14 mouse cellular contexts compared by ENCODE assay signal in genomic region chr4:125826416-125826815, GRCm38 (mm10).
DNase-seq lines count a peak whose midpoint lies in the region; ATAC-seq and TF ChIP-seq lines count a peak whose summit lies in the region.
"Had no signal": no experiment of that assay in that cellular context is flagged by ENCODE, and none has a peak within 500 bp of the region (broad histone marks: within the 10 kb centered on the region; RNA-seq: fewer than 3 reads in every experiment).

No protein-coding gene starts in this region.

- no peak overlapping the region for H3K4me3 ChIP-seq in layer of hippocampus, adult 2 months
- H3K4me3 ChIP-seq in midbrain, postnatal 0 days (ENCODE audit: low read depth, low read length), result no peak overlapping the region
- H3K4me3 ChIP-seq in midbrain, embryonic 11.5 days (ENCODE audit: low read depth, low read length), result no peak overlapping the region
- H3K4me3 ChIP-seq: liver, embryonic 13.5 days had no signal

- no peak overlapping the region for H3K4me2 ChIP-seq in midbrain, postnatal 0 days (ENCODE audit: low read depth, low read length, poor library complexity, severe bottlenecking)
- no peak overlapping the region for H3K4me2 ChIP-seq in midbrain, embryonic 11.5 days
- H3K4me2 ChIP-seq: liver, embryonic 13.5 days had no signal

- H3K9ac ChIP-seq in midbrain, postnatal 0 days (replicated peaks; ENCODE audit: low read length, poor library complexity, severe bottlenecking), result no peak overlapping the region
- no peak overlapping the region for H3K9ac ChIP-seq in midbrain, embryonic 11.5 days (ENCODE audit: low read length)
- H3K9ac ChIP-seq: liver, embryonic 13.5 days had no signal

- H3K4me1 ChIP-seq in midbrain, postnatal 0 days (ENCODE audit: insufficient read depth, low read length), result no peaks in the 10 kb centered on the region
- no peaks in the 10 kb centered on the region for H3K4me1 ChIP-seq in midbrain, embryonic 11.5 days (ENCODE audit: control insufficient read depth, insufficient read depth, low read length)
- H3K4me1 ChIP-seq: liver, embryonic 13.5 days had no signal

- no peak overlapping the region for H3K27ac ChIP-seq in layer of hippocampus, adult 2 months
- H3K27ac ChIP-seq in midbrain, postnatal 0 days (ENCODE audit: low read depth, low read length), result no peak overlapping the region
- no peak overlapping the region for H3K27ac ChIP-seq in midbrain, embryonic 11.5 days (ENCODE audit: low read depth, low read length)
- H3K27ac ChIP-seq: liver, embryonic 13.5 days had no signal

- no peaks in the 10 kb centered on the region for H3K36me3 ChIP-seq in midbrain, postnatal 0 days (ENCODE audit: insufficient read depth, low read length)
- H3K36me3 ChIP-seq in midbrain, embryonic 11.5 days (ENCODE audit: control insufficient read depth, insufficient read depth, low read length), result no peaks in the 10 kb centered on the region
- H3K36me3 ChIP-seq: liver, embryonic 13.5 days had no signal

- H3K9me3 ChIP-seq in midbrain, postnatal 0 days (ENCODE audit: low read length), result no peaks in the 10 kb centered on the region
- H3K9me3 ChIP-seq in midbrain, embryonic 11.5 days (ENCODE audit: control insufficient read depth, low read length), result no peaks in the 10 kb centered on the region
- H3K9me3 ChIP-seq: liver, embryonic 13.5 days had no signal

- no peaks in the 10 kb centered on the region for H3K27me3 ChIP-seq in midbrain, postnatal 0 days (ENCODE audit: insufficient read depth, low read length)
- no peaks in the 10 kb centered on the region for H3K27me3 ChIP-seq in midbrain, embryonic 11.5 days (ENCODE audit: control insufficient read depth, insufficient read depth, low read length)
- H3K27me3 ChIP-seq: liver, embryonic 13.5 days had no signal

- DNase-seq in cerebellum, postnatal 10 days, result peak; percentile 50 to 63
- no peak for DNase-seq in cerebellum, adult 9-10 months
- DNase-seq in brain, adult 2 months (ENCODE audit: low read depth, low spot score), result peak; percentile 71
- DNase-seq in layer of hippocampus, adult 2 months (ENCODE audit: low spot score in 2 of 2), result peak; percentile 48 to 61
- peak; percentile 25 for DNase-seq in mesoderm, embryonic 11.5 days (ENCODE audit: low read depth, low spot score)
- no peak for DNase-seq in midbrain, postnatal 0 days (ENCODE audit: low spot score)
- DNase-seq in midbrain, embryonic 11.5 days (ENCODE audit: low spot score, missing footprints), result no peak
- DNase-seq: adrenal gland, postnatal 36 days; heart, adult 11 months; heart, postnatal 36 days; kidney, adult 11 months; liver, embryonic 13.5 days had no signal

- WGBS in midbrain, postnatal 0 days, result 75% methylated on average over 5 of the region's 5 CpGs
- WGBS in midbrain, embryonic 11.5 days, result 76% methylated on average over 5 of the region's 5 CpGs

- ATAC-seq in midbrain, postnatal 0 days (ENCODE audit: low FRiP score), result no peak
- no peak for ATAC-seq in erythroid progenitor cell, adult 5-6 weeks (replicated peaks; ENCODE audit: low FRiP score, poor library complexity, severe bottlenecking)
- ATAC-seq in midbrain, embryonic 11.5 days (ENCODE audit: low FRiP score), result no peak
- ATAC-seq: midbrain, embryonic 16.5 days had no signal

- no peak for TF ChIP-seq CTCF in layer of hippocampus, adult 2 months (conservative IDR thresholded peaks at IDR 0.05)
- no peak for TF ChIP-seq CTCF in midbrain, postnatal 0 days (IDR thresholded peaks at IDR 0.05)

Comparison
In these comparisons a context has a peak if more than half of its experiments do, and no peak if none do; other contexts are left out.
1. DNase-seq: peak in cerebellum, postnatal 10 days (2 of 2), brain, adult 2 months (single experiment), layer of hippocampus, adult 2 months (2 of 2) and mesoderm, embryonic 11.5 days (single experiment); none in cerebellum, adult 9-10 months (single experiment), midbrain, postnatal 0 days (single experiment) and midbrain, embryonic 11.5 days (single experiment).